Mouse (Mus musculus) thymus, postnatal 14 days (tissue): ENCODE measurements around the gene Nudt3.
A peak's percentile ranks its signal among the peaks of the same experiment; 100 is the strongest.

Experiments used
- DNase-seq: peaks from one replicate; pipeline ENCODE4 v3.0.0; 2021

Gene Nudt3

DNA sequence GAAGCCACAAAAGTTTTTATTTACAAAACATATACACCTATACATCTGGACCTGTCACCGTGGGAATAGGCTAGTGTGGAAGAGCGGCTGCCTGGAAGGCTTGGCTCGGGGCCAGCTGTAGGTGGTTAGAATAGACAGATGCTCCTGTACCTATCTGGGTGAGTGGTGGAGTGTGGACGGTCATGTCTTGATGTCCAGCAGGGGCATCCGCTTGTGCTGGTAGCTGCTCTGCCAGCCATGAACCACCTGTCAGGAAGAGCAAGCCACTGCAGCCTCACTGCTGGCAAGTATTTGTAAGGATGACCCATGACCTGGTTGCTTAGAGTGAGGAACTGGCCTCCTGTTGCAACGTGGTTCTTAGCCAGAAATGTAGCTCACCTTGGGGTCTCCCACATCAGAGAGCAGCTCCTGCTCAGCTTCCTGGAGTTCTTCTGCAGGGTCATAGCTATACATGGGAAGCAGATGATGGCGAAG lies 59.5 kb downstream of the Nudt3 start:
- DNase-seq: no peak

DNA sequence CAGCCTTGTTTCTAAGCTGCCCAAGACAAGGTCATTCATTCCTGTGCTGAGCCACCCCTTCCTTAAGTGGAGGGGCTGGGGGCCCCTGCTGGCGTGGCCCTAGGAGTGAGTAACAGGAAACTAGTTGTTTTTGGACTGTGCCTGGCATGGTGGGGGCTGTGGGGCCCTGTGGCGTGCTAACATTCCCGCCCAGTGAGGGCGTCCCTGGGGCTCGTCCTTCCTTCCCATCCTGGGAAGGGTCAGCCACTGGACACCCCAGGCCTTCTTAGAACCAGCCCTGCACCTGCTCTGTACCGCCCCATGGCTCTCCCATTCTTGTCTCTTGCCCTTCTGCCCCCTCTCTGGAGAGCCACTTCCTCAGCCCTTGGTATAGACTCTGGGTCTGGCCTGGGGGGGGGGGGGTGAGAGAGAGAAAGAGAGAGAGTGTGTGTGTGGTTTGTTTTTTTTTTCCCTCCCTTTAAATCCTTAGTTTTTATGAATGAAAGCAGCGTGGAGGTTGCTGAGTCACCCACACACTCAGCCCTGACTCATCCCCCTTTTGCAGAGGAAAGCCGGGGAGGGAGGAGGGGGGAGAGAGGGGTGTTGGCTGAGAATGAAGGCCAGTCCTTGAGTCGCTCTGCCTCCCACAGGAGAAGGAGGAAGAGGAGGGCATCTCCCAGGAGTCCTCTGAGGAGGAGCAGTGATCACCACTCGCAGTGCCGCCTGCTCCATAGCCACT lies 61.3 kb downstream of the Nudt3 start:
- no peak for DNase-seq

DNA sequence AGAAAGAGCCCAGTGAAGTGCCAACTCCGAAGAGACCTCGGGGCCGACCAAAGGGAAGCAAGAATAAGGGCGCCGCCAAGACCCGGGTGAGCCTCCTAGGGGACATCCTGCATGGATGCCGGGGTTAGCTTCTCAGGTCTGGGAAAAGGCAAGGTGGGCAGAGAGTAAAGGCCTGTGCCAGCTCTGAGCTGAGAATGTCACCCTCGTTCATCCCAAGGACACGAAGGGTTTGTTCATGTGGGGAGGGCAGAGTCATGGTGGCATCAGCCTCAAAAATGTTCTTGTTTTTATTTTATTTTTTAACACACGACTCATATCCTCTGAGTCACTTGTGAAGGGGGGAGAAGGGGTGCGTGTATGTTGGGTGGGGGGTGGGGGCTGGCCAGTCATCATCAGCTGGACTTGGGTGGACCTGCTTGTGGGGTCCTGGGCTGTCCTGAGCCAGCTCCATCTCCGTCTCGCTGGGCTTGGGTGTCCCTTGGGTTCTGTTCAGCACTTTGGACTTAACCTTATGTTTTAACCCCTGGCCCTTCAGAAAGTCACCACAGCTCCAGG lies 62.3 kb downstream of the Nudt3 start:
- no peak for DNase-seq

DNA sequence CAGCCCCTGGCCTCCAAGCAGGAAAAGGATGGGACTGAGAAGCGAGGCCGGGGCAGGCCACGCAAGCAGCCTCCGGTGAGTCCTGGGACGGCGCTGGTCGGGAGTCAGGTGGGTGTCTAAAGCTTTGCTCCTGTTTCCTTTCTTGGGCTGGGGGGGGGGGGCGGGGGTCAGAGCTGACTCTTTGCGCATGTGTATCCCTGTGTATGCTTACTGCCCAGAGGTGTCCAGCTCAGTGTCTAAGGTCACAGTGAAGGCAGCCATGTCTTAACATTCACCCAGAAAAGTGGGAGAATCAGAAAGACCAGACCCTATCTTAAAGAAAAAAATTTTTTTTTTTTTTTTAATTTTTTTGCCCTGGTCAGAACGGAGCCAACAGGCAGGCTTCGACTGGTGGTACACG lies 63.7 kb downstream of the Nudt3 start:
- no peak for DNase-seq

DNA sequence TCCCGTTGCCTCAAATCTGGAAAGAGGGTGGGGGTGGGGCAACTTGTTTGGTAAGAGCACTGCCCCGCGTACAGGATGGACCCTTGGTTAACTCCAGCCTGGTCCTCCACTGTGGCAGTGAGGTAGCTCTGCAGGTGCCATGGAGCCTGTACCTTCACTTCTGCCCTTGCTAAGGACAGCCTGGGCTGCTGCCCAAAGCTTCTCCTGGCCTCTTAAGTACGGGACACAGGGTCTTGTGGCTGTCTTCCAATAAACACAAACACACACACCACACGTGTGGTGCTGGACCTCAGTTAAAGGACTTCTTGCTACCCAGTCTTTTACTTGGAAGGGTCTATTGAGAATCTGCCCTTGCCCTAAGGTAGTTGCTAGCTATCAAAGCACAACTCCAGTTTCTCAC lies 64.5 kb downstream of the Nudt3 start:
- no peak for DNase-seq

DNA sequence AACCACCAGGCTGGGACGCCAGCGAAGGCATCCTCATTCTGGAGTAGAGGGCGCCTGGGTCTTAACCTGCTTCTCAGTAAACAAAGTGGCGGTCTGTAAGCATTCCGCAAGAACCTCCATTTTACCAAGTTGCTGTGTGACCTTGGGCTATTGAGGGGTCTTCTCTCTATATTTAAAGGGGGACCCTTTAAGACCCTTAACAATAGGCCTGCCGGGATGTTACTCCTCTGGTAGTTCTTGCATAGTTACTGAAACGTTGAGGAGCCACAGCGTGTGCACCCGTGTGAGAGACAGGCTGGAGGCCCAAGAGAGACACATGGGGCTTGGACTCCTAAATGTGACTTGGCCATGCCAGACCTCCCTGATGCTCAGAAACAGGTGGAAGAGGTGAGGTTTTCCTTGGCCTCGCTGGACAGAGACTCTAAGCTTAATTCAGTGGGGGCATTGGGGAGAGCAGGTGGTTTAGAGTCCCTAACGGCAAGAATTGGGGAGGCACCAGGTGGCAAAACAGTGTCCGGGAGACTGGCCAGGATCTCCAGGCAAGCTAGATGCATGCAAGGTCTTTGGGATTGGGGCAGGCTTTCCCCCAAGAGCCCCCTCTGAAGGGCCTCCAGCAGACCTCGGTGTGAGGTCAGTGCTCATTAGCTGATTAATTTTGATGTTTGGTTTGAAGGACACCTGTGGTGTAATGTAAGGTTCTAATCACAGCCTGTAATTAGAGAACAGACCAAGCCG lies 65.2 kb downstream of the Nudt3 start:
- no peak for DNase-seq

DNA sequence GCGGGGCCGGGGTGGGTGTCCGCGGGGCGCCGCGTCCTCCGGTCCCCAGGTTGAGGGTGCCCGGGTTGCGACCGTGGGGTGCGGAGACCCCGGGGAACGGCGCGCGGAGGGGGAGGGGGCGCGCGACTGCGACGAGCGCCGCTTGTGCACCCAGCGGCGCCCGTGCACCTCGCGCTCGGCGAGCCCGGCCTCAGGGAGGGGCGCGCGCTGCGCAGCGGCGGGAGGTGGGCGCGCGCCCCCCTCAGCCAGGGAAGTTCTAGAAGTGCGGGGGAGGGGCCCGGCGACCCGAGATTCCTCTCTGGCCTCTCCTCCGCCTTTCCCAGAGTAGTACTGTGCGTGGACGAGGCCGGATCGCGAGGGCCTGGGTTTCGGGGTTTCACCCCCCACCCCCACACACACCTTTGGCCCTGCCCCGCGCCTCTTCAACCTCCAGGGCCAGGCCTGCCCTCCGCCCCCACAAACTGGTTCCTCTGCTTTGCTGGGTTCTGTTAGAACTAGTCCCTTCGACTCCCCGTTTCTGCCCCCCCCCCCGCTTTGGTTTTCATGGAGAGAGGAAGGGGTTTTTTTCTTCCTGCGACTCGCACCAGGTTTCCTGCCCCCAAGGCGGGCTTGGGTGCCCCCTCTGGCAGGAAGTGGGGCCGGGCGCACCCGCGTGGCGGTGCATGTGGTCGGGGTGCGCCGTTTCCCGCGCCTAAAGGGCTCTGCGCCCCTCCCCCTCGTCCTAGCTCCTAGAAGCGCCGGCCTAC lies 65.9 kb downstream of the Nudt3 start:
- DNase-seq: peak; percentile 95

DNA sequence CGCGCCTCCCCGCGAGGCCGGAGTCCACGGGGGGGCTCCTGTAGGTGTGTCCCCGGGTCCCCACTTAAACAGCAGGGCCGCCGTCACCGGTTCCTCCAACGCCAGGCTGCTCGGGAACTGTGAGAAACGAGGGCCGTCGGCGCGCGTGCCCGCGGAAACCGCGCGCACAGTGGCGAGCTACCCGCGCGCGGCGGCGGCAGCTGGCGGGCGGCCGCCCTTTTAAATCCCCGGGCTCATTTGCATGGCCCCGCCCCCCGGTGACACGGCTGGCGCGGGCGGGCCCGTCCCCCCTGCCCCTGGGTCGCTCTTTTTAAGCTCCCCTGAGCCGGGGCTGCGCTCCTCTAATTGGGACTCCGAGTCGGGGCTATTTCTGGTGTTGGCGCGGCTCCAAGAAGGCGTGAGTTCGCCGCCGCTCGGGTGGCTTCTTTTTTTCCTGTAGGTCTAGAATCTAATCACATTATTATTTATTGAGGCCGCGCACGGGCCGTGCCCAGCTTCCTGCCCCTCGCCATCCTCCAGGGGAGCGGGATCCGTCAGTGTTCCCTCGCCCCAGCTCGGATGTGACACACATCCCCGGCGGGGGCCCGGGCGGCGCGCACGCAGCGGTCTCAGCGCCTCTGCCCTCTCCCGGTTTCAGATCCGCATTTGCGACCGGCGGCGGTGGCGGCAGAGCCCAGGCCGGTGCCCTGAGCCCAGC lies 66.8 kb downstream of the Nudt3 start, which contains the start of gene Hmga1:
Gene Hmga1 (plus strand): TSS at position 183 of the 697 bp plus-strand sequence.
- peak; percentile 96 for DNase-seq

DNA sequence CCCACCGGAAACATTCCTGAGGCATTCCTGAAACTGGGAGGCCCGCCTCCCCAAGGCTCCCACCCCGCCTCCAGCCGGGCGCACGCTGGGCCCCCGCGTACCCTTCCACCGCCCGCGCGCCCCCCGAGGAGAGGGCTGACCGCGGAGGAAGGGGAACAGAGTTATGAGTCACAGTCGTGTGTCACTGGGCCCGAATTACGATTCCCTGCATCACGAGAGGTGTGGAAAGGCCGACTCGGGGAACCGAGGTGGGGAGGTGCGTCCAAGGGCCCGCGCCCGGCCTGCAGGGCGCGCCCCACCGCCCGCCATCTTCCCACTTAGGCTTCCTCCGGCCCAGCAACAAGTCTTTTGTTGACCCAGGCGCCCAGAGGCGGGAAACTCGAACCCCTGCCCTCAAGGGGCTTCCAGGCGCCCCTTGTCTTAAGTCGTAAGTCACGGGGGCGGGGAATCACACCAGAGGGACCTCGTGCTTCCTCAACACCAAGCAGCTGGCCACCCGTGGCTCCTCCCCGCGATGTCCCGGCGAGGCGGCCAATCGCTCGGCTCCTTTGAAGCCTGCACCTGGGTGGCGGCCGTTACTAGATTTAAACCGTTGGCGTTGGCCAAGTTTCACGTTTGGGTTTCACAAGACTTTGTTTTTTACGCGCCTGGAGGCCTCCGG lies 67.7 kb downstream of the Nudt3 start:
- DNase-seq: peak; percentile 85

DNA sequence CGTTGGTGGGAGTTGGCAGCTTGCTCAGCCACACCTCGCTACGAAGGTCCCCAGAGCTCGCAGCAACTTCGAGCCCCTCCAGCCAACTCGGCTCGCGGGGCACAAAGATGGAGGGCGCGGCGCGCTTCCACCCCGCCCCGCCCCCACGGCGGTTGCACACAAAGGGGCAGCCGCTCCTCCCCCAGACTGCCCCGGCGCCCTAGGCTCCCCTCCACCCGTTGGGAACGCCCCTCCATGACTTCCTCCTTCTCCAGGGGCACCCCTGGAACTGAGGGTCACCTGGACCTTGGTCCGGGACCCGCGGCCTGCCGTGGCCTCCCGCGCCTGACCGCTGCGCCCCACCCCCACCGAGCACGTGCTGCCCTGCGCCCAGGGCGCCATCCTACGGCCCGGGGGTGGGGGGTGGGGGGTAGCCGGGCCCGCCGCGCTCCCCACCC lies 68.2 kb downstream of the Nudt3 start:
- DNase-seq: peak; percentile 88

DNA sequence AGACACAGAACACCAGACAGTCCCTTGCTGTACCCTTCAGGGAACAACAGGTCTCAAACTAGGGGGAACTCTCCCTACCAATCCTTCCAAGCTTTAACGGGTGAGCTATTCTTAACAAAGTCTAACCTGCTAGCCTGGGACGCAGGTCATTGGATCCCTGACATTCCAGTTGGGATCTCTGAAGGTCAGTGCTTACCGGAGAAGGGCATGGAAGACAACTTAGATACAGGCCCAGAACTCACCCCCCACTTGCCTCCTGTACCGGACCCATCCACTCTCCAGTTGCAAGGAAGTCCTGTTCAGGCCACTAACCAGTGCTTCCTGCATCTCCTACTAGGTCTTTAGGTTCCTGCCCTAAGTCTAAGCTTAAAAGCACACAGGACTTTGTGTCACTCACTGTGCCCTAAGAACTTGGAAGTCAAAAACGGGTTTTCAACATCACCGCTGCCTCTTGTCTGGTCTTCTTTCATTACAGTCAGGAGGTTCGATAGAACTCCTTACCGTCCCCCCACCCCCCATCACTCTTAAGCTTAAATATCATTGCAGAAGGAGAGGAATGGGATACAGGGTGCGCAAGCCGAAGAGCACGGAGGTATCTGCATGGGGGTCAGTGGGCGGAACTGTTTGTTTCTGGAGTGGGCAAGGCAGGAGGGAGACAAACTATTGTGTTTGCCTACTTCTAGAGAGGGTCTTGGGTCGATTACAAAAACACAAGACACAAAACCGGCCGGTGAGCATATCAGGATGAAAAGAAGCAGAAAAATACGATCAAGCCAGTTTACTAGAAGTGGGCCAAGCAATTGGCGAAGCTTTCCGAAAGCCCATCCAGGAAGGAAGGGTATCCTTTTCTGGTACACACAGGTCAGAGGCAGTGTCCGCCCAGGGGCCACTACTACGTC lies 69.0 kb downstream of the Nudt3 start:
- DNase-seq: no peak

DNA sequence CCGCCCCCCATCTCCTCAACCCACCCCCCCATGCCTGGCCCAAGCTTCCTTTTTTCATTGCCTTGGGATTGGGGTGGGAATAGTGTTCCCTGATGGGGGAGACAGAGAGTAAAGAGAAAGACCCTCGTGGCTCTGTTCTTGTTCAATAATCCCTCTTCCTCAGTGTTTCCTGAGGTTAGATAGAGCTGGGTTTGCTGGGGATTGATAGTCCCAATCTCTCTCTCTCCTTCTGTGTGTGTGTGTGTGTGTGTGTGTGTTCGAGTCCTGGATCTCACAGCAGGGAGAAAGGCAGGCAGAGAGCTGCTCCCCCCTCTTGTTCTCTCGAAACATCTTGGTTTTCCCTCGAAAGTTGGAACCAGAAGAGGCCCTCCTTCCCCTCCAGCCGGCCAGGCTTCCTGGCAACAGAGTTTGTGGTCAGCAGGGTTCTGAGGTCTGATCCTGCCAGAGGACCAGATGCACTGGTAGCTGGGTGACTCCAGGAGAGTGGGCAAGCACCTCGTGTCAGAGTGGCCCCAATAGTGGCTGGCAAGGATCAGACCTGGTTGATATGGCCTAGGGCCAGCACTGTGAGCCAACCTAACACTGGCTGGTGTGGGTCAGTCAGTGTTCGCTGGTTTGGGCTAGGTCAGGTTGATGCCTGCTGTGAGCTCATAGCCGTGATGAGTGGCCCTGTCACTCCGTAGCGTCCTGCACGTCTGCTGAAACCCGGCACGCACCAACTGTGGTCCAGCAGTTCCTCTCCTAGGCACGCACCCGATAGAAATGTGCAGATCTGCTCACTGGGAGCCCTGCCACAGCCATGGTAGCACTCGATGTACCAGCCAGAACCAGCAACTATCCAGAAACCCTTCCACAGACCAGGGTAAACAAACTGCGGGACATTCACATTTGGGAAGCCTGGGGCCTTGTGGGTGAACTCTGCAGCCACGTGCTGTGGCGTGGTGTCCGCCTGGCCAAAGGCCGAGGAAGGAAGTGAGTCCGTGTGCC lies 70.8 kb downstream of the Nudt3 start:
- DNase-seq: no peak

DNA sequence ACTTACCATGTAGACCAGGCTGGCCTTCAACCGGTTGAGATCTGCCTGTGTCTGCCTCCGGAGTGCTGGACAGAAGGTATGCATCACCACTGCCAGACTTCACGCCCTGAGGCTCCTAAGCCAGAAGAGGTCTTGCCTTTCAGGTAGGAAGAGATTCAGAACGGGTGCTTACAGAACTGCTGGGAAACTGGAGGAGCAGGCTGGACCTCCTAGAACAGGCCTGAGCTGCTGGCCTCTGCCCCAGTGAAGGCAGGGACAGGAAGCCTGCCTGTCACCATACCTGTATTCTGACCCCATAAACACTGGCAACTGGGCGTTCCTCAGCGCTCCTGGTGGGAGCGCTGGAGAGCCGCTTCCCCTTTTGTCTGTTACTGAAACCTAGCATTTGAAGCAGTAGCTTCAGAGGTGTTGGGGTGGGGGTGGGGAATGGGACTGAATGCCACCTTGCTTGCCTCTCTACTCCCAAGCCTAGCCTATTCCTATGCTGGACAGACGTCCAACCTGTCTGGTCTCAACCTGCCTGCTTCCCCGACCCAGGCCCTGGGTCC lies 71.8 kb downstream of the Nudt3 start:
- no peak for DNase-seq

DNA sequence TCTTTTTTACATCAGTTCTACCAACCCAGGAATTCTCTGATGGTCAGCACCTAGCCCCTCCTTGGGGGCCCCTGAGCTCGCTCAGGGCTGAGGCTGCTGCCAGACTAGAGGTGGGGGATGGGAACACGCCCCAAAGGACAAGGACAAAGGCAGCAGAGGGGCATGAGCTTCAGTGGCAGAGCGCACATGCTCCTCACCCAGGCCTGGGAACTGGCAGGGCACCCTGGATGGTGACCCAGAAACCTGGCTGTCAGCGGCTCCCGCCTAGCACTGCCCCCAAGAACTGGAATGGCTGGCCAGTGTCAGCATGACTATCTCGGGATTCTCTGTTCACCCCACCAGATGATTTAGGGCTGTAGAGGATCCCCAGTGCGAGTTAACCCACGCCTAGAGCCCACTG lies 74.1 kb downstream of the Nudt3 start:
- DNase-seq: no peak

DNA sequence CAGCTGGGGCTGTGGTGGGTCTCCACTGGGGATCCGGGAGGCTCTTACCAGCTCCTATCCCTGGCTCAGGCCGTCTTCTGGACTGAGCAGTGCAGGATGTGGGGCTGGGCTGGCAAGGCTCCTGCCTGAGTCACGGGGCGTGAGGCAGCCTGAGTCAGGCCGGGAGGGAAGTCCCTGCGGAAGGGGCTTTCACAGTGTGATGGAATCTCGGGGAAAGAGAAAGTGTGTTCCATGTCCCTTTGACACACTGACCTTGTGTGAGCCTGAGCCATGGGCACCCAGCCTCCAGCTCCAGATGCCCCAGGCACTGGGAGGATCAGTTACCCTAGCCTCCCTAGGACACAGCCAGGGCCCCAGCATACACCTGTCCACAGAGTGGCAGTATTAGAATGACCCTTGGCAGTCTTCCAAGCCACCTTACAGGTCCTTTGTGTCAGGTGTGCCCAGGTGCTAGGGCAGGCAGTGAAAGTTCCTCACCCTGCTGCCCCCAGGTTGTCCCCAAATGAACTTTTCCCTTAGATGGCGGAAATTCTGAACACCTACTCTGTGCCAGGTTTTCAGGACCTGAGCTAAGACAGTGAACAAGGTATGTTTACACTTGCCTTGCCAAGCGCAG lies 75.9 kb downstream of the Nudt3 start:
- DNase-seq: no peak

DNA sequence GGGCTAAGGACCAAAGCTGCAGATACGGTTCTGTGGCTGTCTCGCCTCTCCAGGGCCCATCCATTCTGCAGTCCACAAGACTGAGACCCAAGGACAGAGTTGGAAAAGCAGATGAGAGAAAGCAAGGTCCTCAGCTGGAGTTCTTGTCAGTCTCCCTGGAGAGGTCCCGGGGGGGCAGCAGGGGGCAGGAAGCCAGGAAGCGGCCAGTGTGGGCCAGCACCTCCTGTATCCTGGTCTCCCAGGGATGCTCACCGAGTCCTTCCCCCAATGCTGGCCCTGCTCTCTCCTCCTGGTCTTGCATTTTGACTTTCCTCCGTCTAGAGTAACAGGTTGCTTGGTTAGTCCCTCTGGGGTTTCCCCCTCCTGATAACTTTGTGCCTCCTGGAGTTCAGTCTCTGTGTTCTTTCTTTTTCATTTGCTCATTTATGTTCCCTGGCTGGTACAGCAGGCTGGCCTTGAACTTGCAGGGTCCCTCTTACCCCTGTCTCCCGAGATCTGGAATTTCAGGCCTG lies 76.7 kb downstream of the Nudt3 start:
- no peak for DNase-seq

DNA sequence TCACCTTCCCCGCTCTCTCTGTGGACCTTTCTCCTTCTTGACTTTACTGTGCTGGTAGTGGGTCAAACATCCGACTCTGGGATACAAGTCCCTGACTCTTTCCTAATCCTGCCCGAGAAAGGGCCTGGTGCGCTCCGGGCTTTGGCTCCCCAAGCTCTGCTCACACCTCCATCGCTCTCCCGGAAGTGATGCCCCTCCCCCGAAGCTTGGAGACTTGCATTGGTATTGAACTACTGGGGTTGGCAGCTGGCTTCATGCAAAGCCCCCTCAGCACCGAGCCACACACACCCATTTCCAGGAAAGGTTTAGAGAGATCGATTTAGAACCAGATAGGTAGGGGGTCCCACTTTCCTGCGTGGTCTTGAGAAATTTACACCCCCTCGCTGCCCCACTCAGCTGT lies 77.3 kb downstream of the Nudt3 start:
- peak; percentile 46 for DNase-seq

DNA sequence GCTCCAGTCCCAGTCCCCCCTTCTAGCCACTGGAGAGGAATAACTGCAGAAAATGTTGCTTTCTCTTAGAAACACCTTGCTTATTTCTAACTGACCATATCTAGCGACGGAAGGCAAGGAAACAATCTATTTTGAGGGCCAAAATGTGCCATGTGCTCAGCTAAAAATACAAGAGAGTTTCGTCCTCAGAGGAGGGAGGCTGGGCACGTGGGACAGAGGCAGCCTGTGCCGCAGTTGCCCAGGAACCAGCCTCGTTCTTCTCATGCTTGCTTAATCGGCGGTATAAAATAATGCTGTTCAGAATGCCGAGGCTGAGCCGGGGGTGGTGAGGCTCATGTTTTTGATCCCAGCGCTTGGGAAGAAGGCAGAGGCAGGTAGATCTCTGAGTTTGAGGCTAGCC lies 78.7 kb downstream of the Nudt3 start:
- no peak for DNase-seq

DNA sequence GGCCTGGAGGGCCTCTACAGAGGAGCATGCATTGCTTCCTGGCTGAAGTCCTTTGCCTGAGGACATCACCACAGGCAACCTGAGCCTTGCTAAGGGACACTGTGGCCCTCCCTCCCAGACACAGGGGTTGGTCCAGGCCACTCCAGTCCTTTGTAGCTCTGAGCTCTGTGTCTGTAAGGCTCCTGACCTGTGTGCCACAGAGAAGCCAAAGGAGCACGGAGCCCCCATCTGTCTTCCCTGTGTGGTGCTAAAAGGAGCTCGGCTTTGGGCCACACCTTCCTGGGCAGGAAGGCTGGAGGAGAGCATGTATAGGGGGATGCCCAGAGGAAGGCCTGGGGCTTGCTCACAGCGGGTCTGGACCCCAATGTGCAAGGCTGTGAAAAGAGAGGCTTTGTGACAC lies 81.3 kb downstream of the Nudt3 start:
- DNase-seq: no peak
